Mouse (Mus musculus): Measurements from ENCODE around the gene Tspan5. TPM values are rescaled to one million over a fixed set of nuclear protein-coding genes. Genes with fewer than 3 reads are reported as not detected.

Gene Tspan5
- polyA plus RNA-seq, 1 experiment, result 33.0 TPM

- no peak for DNase-seq
- no peaks in the 10 kb centered on the region for H3K4me1 ChIP-seq (ENCODE audit: control insufficient read depth, insufficient read depth, low read length)
- 86% methylated on average over 6 of the region's 6 CpGs for WGBS
- H3K4me3 ChIP-seq (replicated peaks; ENCODE audit: extremely low read depth, low read depth, low read length), result no peak overlapping the region
- TF ChIP-seq CTCF (IDR thresholded peaks at IDR 0.05; ENCODE audit: insufficient read depth, low read length) (no peak), POLR2A (IDR thresholded peaks at IDR 0.05; ENCODE audit: borderline replicate concordance, extremely low read depth, low read depth, low read length) (no peak)
Measured at GRCm38 (mm10) chr3:138825296-138825695, 83.3 kb downstream of the Tspan5 start.

- no peak overlapping the region for H3K4me3 ChIP-seq (replicated peaks; ENCODE audit: extremely low read depth, low read depth, low read length)
- WGBS, result 89% methylated on average over 8 of the region's 8 CpGs
- H3K4me1 ChIP-seq (ENCODE audit: control insufficient read depth, insufficient read depth, low read length), result no peaks in the 10 kb centered on the region
- TF ChIP-seq CTCF (IDR thresholded peaks at IDR 0.05; ENCODE audit: insufficient read depth, low read length) (no peak), POLR2A (IDR thresholded peaks at IDR 0.05; ENCODE audit: borderline replicate concordance, extremely low read depth, low read depth, low read length) (no peak)
- no peak for DNase-seq
Measured at GRCm38 (mm10) chr3:138826243-138826800, 84.3 kb downstream of the Tspan5 start.

- no peak for DNase-seq
- no peak overlapping the region for H3K4me3 ChIP-seq (replicated peaks; ENCODE audit: extremely low read depth, low read depth, low read length)
- no peak for TF ChIP-seq CTCF (IDR thresholded peaks at IDR 0.05; ENCODE audit: insufficient read depth, low read length)
- no peak for TF ChIP-seq POLR2A (IDR thresholded peaks at IDR 0.05; ENCODE audit: borderline replicate concordance, extremely low read depth, low read depth, low read length)
- 69% methylated on average over 9 of the region's 9 CpGs for whole genome bisulfite sequencing
- no peaks in the 10 kb centered on the region for H3K4me1 ChIP-seq (ENCODE audit: control insufficient read depth, insufficient read depth, low read length)
Measured at GRCm38 (mm10) chr3:138832827-138833517, 91.0 kb downstream of the Tspan5 start.

- TF ChIP-seq POLR2A (IDR thresholded peaks at IDR 0.05; ENCODE audit: borderline replicate concordance, extremely low read depth, low read depth, low read length) (no peak), CTCF (IDR thresholded peaks at IDR 0.05; ENCODE audit: insufficient read depth, low read length) (no peak)
- DNase-seq, result no peak
- Histone ChIP-seq H3K4me1 (ENCODE audit: control insufficient read depth, insufficient read depth, low read length) (no peaks in the 10 kb centered on the region; the same call in 1 of the 2 replicates), H3K4me3 (replicated peaks; ENCODE audit: extremely low read depth, low read depth, low read length) (no peak overlapping the region)
- WGBS, result 72% methylated on average over 11 of the region's 11 CpGs
Measured at GRCm38 (mm10) chr3:138834174-138834573, 92.2 kb downstream of the Tspan5 start.

- TF ChIP-seq CTCF (IDR thresholded peaks at IDR 0.05; ENCODE audit: insufficient read depth, low read length), result no peak
- TF ChIP-seq POLR2A (IDR thresholded peaks at IDR 0.05; ENCODE audit: borderline replicate concordance, extremely low read depth, low read depth, low read length), result no peak
- 64% methylated on average over 5 of the region's 5 CpGs for WGBS
- no peak for DNase-seq
Measured at GRCm38 (mm10) chr3:138836937-138837336, 94.9 kb downstream of the Tspan5 start.

GRCm38 (mm10) chr3:138837651-138838050 is 95.7 kb downstream of the Tspan5 start:
- Histone ChIP-seq H3K4me1 (ENCODE audit: control insufficient read depth, insufficient read depth, low read length) (peaks cover 3% of the 10 kb centered on the region), H3K4me3 (replicated peaks; ENCODE audit: extremely low read depth, low read depth, low read length) (no peak overlapping the region)
- no peak for TF ChIP-seq POLR2A (IDR thresholded peaks at IDR 0.05; ENCODE audit: borderline replicate concordance, extremely low read depth, low read depth, low read length)
- no peak for TF ChIP-seq CTCF (IDR thresholded peaks at IDR 0.05; ENCODE audit: insufficient read depth, low read length)
- DNase-seq, result no peak
- WGBS, result 92% methylated on average over 6 of the region's 6 CpGs

More at GRCm38 (mm10) chr3:138836937-138837336, 94.9 kb downstream of the Tspan5 start:
- Histone ChIP-seq H3K4me3 (replicated peaks; ENCODE audit: extremely low read depth, low read depth, low read length) (no peak overlapping the region), H3K4me1 (ENCODE audit: control insufficient read depth, insufficient read depth, low read length) (peaks cover 3% of the 10 kb centered on the region)

- TF ChIP-seq POLR2A (IDR thresholded peaks at IDR 0.05; ENCODE audit: borderline replicate concordance, extremely low read depth, low read depth, low read length), result no peak
- TF ChIP-seq CTCF (IDR thresholded peaks at IDR 0.05; ENCODE audit: insufficient read depth, low read length), result no peak
- peaks cover 3% of the 10 kb centered on the region for H3K4me1 ChIP-seq (ENCODE audit: control insufficient read depth, insufficient read depth, low read length)
- no peak for DNase-seq
- no peak overlapping the region for H3K4me3 ChIP-seq (replicated peaks; ENCODE audit: extremely low read depth, low read depth, low read length)
- WGBS, result 42% methylated on average over 6 of the region's 6 CpGs
Measured at GRCm38 (mm10) chr3:138839656-138840055, 97.7 kb downstream of the Tspan5 start.

- DNase-seq, result no peak
- H3K4me3 ChIP-seq (replicated peaks; ENCODE audit: extremely low read depth, low read depth, low read length), result no peak overlapping the region
- TF ChIP-seq POLR2A (IDR thresholded peaks at IDR 0.05; ENCODE audit: borderline replicate concordance, extremely low read depth, low read depth, low read length) (no peak), CTCF (IDR thresholded peaks at IDR 0.05; ENCODE audit: insufficient read depth, low read length) (no peak)
- H3K4me1 ChIP-seq (ENCODE audit: control insufficient read depth, insufficient read depth, low read length), result peaks cover 3% of the 10 kb centered on the region
- 77% methylated on average over 5 of the region's 5 CpGs for WGBS
Measured at GRCm38 (mm10) chr3:138841288-138841687, 99.3 kb downstream of the Tspan5 start.

GRCm38 (mm10) chr3:138843180-138843579 is 101.2 kb downstream of the Tspan5 start:
- no peak overlapping the region for H3K4me3 ChIP-seq (replicated peaks; ENCODE audit: extremely low read depth, low read depth, low read length)
- no peak for DNase-seq
- H3K4me1 ChIP-seq (ENCODE audit: control insufficient read depth, insufficient read depth, low read length), result peaks cover 3% of the 10 kb centered on the region
- WGBS, result 83% methylated on average over 2 of the region's 2 CpGs
- no peak for TF ChIP-seq CTCF (IDR thresholded peaks at IDR 0.05; ENCODE audit: insufficient read depth, low read length)
- no peak for TF ChIP-seq POLR2A (IDR thresholded peaks at IDR 0.05; ENCODE audit: borderline replicate concordance, extremely low read depth, low read depth, low read length)

GRCm38 (mm10) chr3:138843641-138844040 is 101.6 kb downstream of the Tspan5 start:
- Histone ChIP-seq H3K4me1 (ENCODE audit: control insufficient read depth, insufficient read depth, low read length) (peaks cover 3% of the 10 kb centered on the region), H3K4me3 (replicated peaks; ENCODE audit: extremely low read depth, low read depth, low read length) (no peak overlapping the region)
- 69% methylated on average over 5 of the region's 5 CpGs for WGBS
- no peak for DNase-seq
- TF ChIP-seq POLR2A (IDR thresholded peaks at IDR 0.05; ENCODE audit: borderline replicate concordance, extremely low read depth, low read depth, low read length) (no peak), CTCF (IDR thresholded peaks at IDR 0.05; ENCODE audit: insufficient read depth, low read length) (no peak)

Measured in lung, adult 2 months (tissue).